Mouse (Mus musculus) kidney, postnatal 4 days (tissue): ENCODE data around the gene Plcg1.

ENCODE experiments used
- DNase-seq, 2 experiments: peaks; one replicate each; pipeline ENCODE4 v3.0.0; 2021; ENCODE audit warnings: mixed read lengths in 2 of 2

The Plcg1 gene

DNA sequence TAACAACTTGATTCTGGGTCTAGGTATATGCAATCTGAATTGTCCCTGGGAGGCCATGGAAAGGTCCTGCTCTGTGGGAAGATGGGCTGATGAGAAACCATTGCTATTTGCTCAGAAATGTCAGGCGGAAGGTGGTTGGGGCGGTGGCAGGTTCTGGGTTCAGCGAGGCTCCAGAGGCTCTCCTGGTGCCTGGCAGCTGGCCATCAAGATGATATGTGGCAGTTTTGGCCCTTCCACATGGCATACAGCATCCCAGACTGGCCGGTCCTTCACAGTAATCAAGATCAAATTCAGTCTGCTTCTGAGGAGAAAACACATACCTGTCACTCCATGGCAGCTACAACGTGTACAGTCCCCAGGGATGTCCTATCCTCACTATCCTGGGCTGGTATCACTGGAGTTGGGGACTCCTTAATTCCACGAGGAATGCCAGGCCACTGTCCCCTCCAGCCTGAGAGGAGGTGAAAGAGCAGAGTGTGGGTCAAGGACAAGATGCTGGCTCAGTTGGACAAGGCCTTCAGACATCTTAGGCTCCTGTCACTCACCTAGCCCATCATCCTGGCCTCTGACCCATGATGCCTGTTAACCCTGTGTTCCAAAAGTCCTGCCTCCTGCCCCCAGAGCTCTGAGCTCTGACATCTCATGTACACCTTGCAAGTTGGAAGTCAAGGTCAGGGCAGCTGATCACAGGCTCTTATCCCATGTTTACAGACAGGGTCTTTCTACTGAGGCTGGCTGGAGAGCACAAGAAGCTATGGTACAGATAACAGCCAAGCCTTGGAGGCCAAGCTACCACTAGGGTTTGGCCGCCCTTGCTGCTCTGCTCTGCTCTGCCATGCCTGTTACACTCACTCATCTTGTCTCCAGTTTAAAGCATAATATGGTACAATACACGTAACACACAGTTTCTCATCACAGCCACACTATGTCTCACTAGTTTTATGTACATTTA, 40.5 kb downstream of the Plcg1 start:
- DNase-seq, result no peak

DNA sequence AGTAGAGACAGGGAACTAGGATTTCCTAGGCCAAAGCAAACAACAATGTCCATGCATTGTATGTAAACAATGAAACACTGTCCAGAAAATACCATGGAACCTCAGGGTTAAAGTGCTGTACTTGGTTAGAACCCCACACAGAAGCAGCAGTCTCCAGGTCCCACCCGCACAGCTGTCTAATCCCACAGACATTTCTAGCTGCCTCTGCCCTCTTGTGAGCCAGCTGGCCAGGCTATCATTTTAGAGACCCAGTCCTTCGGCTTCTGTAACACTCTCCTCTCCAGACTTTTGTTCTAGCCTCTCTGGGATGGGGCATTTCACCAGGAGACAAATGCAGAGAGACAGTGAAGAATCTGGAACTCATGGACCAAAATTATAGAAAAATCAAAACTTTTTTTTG, 46.9 kb downstream of the Plcg1 start:
- no peak for DNase-seq

DNA sequence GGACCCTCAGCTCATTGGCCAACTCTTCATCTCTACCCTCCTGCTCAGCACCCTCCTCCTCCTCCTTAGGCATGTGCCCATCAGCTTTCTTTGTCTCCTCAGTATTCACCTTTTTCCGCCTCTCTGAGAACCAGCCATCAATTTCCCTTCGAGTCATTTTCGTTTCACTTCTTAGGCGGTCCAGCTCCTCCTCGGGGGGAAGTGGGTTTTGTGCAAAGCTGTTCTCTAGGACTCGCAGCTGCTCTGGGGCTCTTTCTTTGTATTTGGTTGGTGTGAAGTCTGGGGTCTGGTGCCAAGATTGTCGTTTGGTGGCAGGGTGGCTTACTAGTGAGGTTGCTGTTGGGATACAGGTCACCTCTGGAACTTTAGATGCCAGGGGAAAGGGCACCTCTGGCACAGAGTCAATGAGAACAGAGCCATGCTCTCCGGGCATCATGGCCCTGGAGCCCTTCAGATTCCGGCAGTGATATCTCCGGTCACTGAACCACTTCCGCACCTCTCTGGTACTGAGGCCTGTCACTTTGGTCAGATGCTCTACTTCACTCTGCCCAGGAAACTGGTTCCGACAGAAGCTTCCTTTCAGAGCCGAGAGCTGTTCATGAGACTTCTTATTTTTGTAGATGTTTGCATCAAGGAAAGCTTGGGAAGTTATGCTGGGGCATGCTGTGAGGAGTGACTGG, 49.2 kb downstream of the Plcg1 start:
- no peak for DNase-seq

DNA sequence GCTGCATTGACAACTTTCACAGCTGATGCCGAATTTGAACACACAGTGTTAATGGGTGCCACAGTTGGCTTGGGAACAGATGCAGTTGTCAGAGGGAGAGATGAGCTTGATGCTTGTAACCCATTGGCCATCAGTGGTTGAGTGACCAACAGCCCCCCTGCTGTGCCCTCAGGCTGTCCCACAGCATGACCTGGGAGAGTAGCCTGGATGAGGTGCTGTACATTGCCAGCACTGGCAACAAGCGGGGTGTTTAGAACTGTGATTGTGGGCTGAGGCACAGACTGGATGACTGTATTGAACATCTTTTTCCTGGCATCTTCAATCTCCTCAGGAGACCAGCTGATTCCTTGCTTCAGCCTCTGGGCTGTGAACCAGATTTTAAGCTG, 49.7 kb downstream of the Plcg1 start:
- no peak for DNase-seq

DNA sequence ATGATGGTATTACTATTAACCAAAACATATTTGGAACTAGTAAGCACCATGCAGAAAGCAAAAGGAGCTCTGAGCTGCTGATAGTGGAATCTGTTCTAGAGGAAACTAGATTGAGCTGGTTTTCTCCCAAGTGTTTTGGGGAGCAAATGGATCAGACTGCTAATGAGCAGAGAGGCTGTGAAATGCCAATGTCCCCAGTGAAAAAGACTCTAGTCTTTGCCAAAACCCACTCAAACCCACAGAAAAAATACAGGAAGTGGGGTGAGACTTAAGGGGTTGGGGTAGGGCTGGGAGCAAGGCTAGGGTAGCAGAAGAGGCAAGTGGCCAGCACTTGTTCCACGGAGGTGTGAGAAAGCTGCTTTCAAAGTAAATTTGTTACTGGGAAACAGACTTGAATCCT, 55.2 kb downstream of the Plcg1 start:
- no peak for DNase-seq

DNA sequence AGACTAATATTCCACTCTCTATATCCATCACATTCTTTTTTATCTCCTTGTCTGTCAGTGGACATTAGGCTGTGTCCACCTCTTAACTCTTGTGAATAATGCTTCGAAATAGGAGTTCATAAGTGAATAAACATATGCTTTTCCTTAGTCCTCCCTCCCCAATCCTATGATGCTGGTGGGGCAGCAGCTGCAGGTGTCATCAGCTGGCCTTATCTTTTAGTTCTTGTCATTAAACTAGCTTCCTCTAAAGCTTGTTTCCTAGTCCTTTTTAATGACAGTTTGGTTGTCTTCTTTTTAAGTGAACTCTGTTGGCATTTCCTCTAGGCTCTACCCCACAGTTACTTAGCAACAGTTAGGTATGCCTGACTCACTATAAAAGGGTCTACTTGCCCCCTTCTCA, 57.9 kb downstream of the Plcg1 start:
- no peak for DNase-seq

DNA sequence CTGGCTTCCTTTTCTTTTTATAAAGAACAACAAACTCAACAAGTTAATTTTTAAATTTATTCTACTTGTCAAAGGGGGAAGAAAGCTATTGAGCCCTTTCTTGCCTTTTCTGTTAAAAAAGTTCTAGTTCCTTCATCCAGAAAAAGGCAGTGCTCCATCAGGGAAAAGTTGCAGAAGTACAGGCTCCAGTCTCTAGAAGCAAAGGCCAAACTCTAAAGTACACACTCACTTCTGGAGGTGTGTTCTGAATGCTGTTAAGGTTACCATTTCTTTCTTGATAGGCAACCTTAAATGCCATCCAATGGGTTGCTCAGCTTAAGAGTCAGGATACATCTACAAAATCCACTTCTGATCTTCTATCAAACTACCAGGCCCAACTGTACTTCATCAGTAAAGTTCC, 58.6 kb downstream of the Plcg1 start:
- DNase-seq, result no peak

DNA sequence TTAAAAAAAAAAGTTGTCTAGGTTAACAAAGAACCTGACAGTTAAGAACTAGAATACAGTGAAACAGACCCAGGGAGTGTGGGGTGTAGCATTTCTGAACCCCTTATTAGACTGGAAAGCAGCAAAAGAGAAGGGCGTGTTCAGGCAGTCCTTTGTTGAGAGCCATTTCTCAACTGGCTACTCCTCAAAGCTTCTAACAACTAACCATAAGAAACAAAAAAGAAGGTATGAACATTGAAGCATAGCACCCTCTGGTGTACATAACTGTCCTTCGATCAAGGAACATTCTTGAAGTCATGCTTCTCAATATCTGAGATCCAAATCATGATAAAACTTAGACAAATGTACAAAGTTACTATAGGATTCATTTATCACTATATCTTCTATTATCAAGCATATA, 62.0 kb downstream of the Plcg1 start:
- no peak for DNase-seq

DNA sequence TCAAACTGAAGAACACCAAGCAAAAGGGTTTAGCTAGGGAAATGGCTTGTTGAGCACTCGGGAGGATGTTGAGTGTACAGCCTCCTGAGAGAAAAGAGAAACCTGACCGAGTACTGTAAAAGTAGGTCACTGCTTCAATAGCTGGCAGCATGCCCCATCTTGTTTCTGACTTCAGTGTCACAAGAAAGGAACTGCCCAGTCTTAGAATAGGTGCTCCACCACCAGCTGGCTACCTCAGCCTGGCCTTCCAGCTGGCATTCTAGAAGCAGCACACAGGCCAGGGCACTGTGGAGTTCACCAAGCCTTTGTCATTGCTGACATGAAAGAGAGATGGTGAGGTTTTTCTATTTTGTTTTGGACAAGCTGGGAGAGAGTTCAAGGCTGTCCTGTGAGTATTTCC, 65.9 kb downstream of the Plcg1 start:
- DNase-seq, result peak; percentile 36 to 53

DNA sequence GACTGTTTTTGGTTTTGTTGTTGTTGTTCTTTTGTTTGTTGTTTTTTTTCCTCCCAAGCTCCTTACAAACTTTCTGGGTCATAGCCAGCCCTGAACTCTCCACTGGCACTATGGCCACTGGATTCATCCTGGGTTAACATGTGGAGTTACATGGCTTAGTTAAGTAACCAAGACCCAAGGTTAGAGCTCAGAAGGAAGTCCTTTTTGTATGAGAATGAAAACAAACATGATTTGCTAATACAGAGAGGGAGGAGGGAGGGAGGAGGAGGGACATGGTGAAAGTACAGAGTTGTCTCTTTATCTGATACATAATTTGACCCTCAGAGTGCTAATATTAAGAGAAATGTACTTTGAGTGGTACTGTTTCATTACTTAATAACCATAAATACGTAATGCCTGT, 67.1 kb downstream of the Plcg1 start:
- DNase-seq, result no peak

DNA sequence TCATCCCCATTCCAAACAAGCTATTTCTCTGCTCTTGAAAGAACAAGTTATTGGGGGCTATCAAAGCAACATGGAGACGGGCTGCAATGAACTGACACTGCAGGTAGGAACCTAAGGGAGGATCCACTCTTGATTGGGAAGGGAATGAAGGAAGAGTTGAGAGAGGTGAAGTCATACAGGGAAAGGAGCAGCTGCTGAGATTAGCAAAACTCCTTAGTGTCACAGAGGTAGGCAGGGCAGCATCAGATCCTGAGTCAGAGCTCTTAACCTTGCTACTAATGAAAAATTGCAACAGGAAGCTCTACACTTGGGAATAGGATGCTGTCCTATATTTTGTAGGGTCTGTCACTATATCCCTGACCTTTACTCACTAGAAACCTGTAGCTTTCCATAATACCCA, 69.9 kb downstream of the Plcg1 start:
- DNase-seq, result no peak

DNA sequence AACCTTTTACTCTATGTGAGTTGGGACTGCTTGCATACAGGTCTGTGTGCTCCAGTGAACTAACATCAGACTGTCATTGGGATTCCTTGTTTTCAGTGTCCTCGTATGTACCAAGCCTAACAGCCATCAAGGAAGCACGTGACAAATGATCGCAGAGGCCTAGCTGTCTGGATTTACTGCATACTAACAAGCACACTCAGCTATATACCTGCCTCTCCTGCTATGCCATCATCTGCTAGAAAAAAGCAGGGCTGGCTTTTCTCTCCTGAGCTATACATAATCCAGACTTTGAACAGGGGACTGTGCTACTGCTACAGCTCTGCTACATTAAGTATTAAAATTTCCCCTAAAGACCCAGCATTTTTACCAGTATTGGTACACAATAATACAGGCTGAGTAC, 71.2 kb downstream of the Plcg1 start:
- DNase-seq, result no peak

DNA sequence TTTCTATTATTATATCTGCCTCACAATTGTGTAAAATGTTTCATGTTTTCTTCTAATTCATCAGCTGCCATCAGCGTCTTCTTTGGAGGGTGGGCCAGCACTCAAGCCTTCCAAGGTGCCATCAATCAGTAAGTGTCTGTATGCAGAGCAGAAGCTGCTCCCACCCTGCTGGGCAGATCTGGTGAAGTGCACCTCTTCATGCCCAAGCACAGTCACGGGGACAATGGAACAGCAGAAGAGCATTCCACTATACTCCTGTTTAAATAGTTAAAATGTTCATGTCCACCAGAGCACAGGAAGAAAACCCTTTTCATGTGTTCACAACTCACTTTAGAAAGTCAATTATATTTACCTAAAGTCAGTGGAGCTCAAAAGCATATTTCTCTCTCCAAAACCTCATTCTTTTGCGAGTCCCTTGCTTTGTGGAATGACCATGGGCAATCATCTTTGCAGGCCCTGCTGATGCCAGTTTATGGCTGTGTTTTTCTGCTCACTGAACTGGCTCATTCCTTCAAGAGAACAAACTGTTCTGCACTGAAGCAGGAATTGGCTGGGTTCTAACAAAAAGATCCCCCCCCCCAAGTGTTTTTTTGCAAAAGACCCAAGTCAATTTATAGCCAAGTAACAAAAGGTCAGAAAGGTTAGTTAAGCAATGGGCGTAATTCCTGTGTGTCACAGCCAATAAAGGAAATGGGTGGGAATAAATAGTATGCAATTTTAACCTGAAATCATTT, 73.9 kb downstream of the Plcg1 start:
- DNase-seq, result peak in 1 of 2 experiments; percentile 9

DNA sequence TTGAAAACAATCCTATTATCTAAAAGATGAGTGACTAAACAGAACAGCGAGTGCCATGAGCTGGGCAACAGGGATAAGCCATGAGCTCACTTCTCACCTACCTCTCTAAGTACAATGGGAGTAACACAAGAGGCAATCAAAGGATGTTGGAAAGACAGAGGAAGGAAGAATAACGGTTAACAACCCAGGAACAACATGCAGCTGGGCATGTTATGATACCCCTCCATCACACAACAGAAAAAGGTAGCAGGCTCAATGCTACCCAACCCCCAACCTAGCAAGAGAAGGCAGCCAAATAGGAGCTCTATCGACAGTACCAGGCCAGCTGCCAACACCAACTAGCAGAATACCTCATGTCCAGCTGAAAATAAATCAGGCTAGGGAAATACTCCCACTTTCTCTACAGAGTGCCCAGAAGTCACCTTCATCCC, 75.0 kb downstream of the Plcg1 start:
- peak; percentile 27 to 51 for DNase-seq

DNA sequence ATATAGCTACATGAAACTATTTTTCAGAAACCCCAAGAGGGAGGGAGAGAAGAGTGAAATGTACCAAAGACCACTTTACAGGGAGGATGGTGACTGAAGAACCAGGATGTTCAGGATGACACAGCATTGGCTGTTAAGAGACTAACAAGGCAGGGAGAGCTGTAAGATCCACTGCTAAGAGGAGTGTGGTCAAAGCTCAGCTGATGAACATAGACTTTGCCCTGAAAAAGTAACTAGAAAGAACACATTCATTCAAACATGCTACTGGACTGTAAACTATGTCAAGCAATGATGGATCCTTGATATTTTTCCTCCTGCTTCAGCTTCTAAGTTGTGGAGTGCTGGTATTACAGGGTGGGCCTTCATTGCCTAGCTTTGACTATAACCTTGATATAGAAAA, 79.3 kb downstream of the Plcg1 start:
- no peak for DNase-seq

DNA sequence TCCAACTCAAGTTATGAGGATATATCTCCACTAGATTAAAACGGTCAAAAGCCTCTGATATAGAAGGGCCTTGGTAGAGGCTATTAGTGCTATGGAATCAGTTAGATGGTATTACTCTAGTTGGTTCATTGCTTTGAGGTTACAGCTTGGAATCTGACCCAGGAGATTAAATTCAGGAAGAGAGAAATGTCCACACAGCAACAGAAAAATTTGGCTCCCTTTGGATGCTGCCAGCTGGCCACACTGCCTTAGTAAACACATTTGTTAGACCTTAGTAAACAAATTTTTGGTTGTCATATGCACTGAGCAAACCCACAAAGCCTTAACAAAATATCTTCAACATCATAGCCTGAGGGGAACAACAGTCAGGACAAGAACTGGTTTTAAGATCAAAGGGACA, 79.7 kb downstream of the Plcg1 start:
- no peak for DNase-seq
